In genomic region chr9:98985800-98986475, GRCm38 (mm10) we compare ENCODE assay signal across 7 mouse cellular contexts. TPM values are rescaled to one million over a fixed set of nuclear protein-coding genes. Genes with fewer than 3 reads are reported as not detected.
A peak's percentile ranks its signal among the peaks of the same experiment; 100 is the strongest.
DNase-seq lines count a peak whose midpoint lies in the region; ATAC-seq lines count a peak whose summit lies in the region.

Gene Faim, plus strand, starts transcription at chr9:98986373.

- H3K27ac ChIP-seq in intestine, embryonic 16.5 days (ENCODE audit: low read length): no peak within 1 kb of the TSS
- peak within 1 kb of the TSS; percentile 60 for H3K27ac ChIP-seq in midbrain, embryonic 11.5 days (ENCODE audit: low read depth, low read length)

- H3K4me1 ChIP-seq in intestine, embryonic 16.5 days (ENCODE audit: control insufficient read depth, insufficient read depth, low read length): peaks cover 4% of the 10 kb centered on the region; the same call in 1 of the 2 replicates
- H3K4me1 ChIP-seq in midbrain, embryonic 11.5 days (ENCODE audit: control insufficient read depth, insufficient read depth, low read length): peaks cover 6% of the 10 kb centered on the region

- H3K36me3 ChIP-seq in intestine, embryonic 16.5 days (ENCODE audit: control insufficient read depth, insufficient read depth, low read length): no peaks in the 10 kb centered on the region
- H3K36me3 ChIP-seq in midbrain, embryonic 11.5 days (ENCODE audit: control insufficient read depth, insufficient read depth, low read length): no peaks in the 10 kb centered on the region

- H3K9ac ChIP-seq in intestine, embryonic 16.5 days (ENCODE audit: low read depth, low read length): peak within 1 kb of the TSS; percentile 81
- peak within 1 kb of the TSS; percentile 75 for H3K9ac ChIP-seq in midbrain, embryonic 11.5 days (ENCODE audit: low read length)

- peak; percentile 100 for ATAC-seq in intestine, embryonic 16.5 days
- peak; percentile 99 for ATAC-seq in midbrain, embryonic 11.5 days (ENCODE audit: low FRiP score)

- 1% methylated on average over 45 of the region's 45 CpGs for WGBS in intestine, embryonic 16.5 days
- WGBS in midbrain, embryonic 11.5 days: under 1% methylated on average over 45 of the region's 45 CpGs

- H3K9me3 ChIP-seq in intestine, embryonic 16.5 days (ENCODE audit: control insufficient read depth, low read length): no peaks in the 10 kb centered on the region
- no peaks in the 10 kb centered on the region for H3K9me3 ChIP-seq in midbrain, embryonic 11.5 days (ENCODE audit: control insufficient read depth, low read length)

- no peaks in the 10 kb centered on the region for H3K27me3 ChIP-seq in intestine, embryonic 16.5 days (replicated peaks; ENCODE audit: control insufficient read depth, insufficient read depth, low read length)
- H3K27me3 ChIP-seq in midbrain, embryonic 11.5 days (ENCODE audit: control insufficient read depth, insufficient read depth, low read length): peaks cover 2% of the 10 kb centered on the region; the same call in 1 of the 2 replicates

- H3K4me3 ChIP-seq in intestine, embryonic 16.5 days (ENCODE audit: low read length): peak within 1 kb of the TSS; percentile 86
- H3K4me3 ChIP-seq in midbrain, embryonic 11.5 days (ENCODE audit: low read depth, low read length): peak within 1 kb of the TSS; percentile 78

- intact Hi-C loops in left cerebral cortex, postnatal 36 days (cut with DNase I): loop anchor here (10.0 kb wide), 1 partner anchor 389 kb away; no protein-coding TSS in a partner anchor

- H3K4me2 ChIP-seq in intestine, embryonic 16.5 days (ENCODE audit: low read depth, low read length): peak within 1 kb of the TSS; percentile 89
- H3K4me2 ChIP-seq in midbrain, embryonic 11.5 days: peak within 1 kb of the TSS; percentile 85

- DNase-seq in adrenal gland, adult 8-10 months: peak; percentile 99
- DNase-seq in embryo, embryonic 9.5 days (ENCODE audit: extremely low spot score): peak; percentile 100
- DNase-seq in gastrocnemius, postnatal 4 days (ENCODE audit: low spot score in 2 of 2): peak; percentile 100
- peak; percentile 100 for DNase-seq in left cerebral cortex, postnatal 36 days (ENCODE audit: low spot score in 2 of 2)
- peak; percentile 100 for DNase-seq in midbrain, embryonic 11.5 days (ENCODE audit: low spot score, missing footprints)
- peak; percentile 98 for DNase-seq in skeletal muscle tissue, adult 2 months (ENCODE audit: low read depth, low spot score)

RNA-seq across cellular contexts. Expression of gene Faim, which starts in this region (rescaled TPM):
- 10 to 100 TPM; 17.6 to 23.5 (median 20.7) TPM for total RNA-seq in adrenal gland, adult 8-10 months (2022)
- total RNA-seq in gastrocnemius, postnatal 4 days (2021): 1 to 10 TPM; 8.1 to 9.9 TPM
- 34.5 and 36.9 TPM in 2 replicates for polyA plus RNA-seq in intestine, embryonic 16.5 days (2015; fragmentation: Nextera tagmentation; extraction: Ambion mirVana)
- 10 to 100 TPM; 32.3 to 34.1 TPM for total RNA-seq in left cerebral cortex, postnatal 36 days (2021)
- 87.3 and 91.8 TPM in 2 replicates for polyA plus RNA-seq in midbrain, embryonic 11.5 days (2014; fragmentation: Nextera tagmentation; extraction: Ambion mirVana)
